Mouse (Mus musculus) myocyte (in vitro differentiated cells): ENCODE data around the gene Ccnb1. TPM values are rescaled to one million over a fixed set of nuclear protein-coding genes. Genes with fewer than 3 reads are reported as not detected.

Experiments
- H3K27me3 ChIP-seq: one replicate; pipeline ENCODE4 v1.6.1; 2011; ENCODE audit not compliant: control insufficient read depth, insufficient read depth, insufficient read length
- H3K36me3 ChIP-seq: one replicate; pipeline ENCODE4 v1.6.1; 2011; ENCODE audit not compliant: control insufficient read depth, insufficient read depth
- H3K4me2 ChIP-seq: one replicate; pipeline ENCODE4 v1.6.1; 2011; ENCODE audit warnings: low read depth, control low read depth
- H3K4me3 ChIP-seq: one replicate; pipeline ENCODE4 v1.5.1; 2011; ENCODE audit warnings: mild to moderate bottlenecking, control low read depth, moderate library complexity
- H3K79me2 ChIP-seq: one replicate; pipeline ENCODE4 v1.6.1; 2011; ENCODE audit not compliant: control insufficient read depth, insufficient read depth
- H3ac ChIP-seq: one replicate; pipeline ENCODE4 v1.6.1; 2011; ENCODE audit not compliant: control insufficient read depth, insufficient read length
- CEBPB ChIP-seq: IDR thresholded peaks from 2 replicates; pipeline ENCODE4 v1.6.1; 2011; ENCODE audit warnings: mild to moderate bottlenecking, moderate library complexity; ENCODE audit not compliant: poor library complexity, insufficient read depth, severe bottlenecking
- E2F4 ChIP-seq: IDR thresholded peaks from one replicate; pipeline ENCODE4 v1.6.1; 2011; ENCODE audit warnings: mild to moderate bottlenecking, control low read depth, moderate library complexity; ENCODE audit not compliant: insufficient read depth
- MAX ChIP-seq: IDR thresholded peaks from one replicate; pipeline ENCODE4 v1.6.1; 2011; ENCODE audit warnings: low read depth, mild to moderate bottlenecking, control low read depth
- MYOD1 ChIP-seq, 3 experiments: IDR thresholded peaks; one replicate each; pipeline ENCODE4 v1.6.1; 2011; ENCODE audit warnings: control low read depth in 2 of 3, low read depth in 2 of 3, mild to moderate bottlenecking in 2 of 3, moderate library complexity in 1 of 3; ENCODE audit not compliant: insufficient read length in 2 of 3, control insufficient read depth in 1 of 3
- MYOG ChIP-seq, 3 experiments: IDR thresholded peaks; one replicate each; pipeline ENCODE4 v1.6.1; 2011; ENCODE audit warnings: control low read depth in 2 of 3, low read depth in 2 of 3, mild to moderate bottlenecking in 2 of 3; ENCODE audit not compliant: insufficient read length in 2 of 3, control insufficient read depth in 1 of 3, insufficient read depth in 1 of 3
- POLR2A ChIP-seq: IDR thresholded peaks from one replicate; pipeline ENCODE4 v1.6.1; 2011; ENCODE audit warnings: low read depth, mild to moderate bottlenecking, control low read depth, moderate library complexity; ENCODE audit not compliant: insufficient read length
- POLR2AphosphoS2 ChIP-seq: IDR thresholded peaks from one replicate; pipeline ENCODE4 v1.6.1; 2011; ENCODE audit warnings: low read depth, control low read depth; ENCODE audit not compliant: insufficient read length
- REST ChIP-seq: IDR thresholded peaks from one replicate; pipeline ENCODE4 v1.6.1; 2011; ENCODE audit warnings: mild to moderate bottlenecking, control low read depth, moderate library complexity; ENCODE audit not compliant: insufficient read depth, insufficient read length
- SRF ChIP-seq: IDR thresholded peaks from one replicate; pipeline ENCODE4 v1.6.1; 2011; ENCODE audit warnings: low read depth; ENCODE audit not compliant: control insufficient read depth, insufficient read length
- TCF12 ChIP-seq: IDR thresholded peaks from one replicate; pipeline ENCODE4 v1.6.1; 2011; ENCODE audit warnings: mild to moderate bottlenecking, control low read depth; ENCODE audit not compliant: poor library complexity, insufficient read depth, severe bottlenecking
- TCF3 ChIP-seq: IDR thresholded peaks from one replicate; pipeline ENCODE4 v1.6.1; 2011; ENCODE audit warnings: low read depth, control low read depth; ENCODE audit not compliant: insufficient read length
- USF1 ChIP-seq: IDR thresholded peaks from one replicate; pipeline ENCODE4 v1.6.1; 2011; ENCODE audit warnings: low read depth, mild to moderate bottlenecking, control low read depth, moderate library complexity
- polyA plus RNA-seq: library from polyadenylated mRNA; unstranded; fragments of >200 nt; fragmentation: generic; extraction: Trizol; gene quantifications from one replicate; pipeline ENCODE4 v1.2.1, GENCODE M21; 2012; ENCODE audit warnings: missing spikeins

The Ccnb1 gene
- polyA plus RNA-seq, 1 experiment = 45.4 TPM

- Histone ChIP-seq H3K79me2 (peaks cover 49% of the 10 kb centered on the region), H3K4me3 (peak within 1 kb of the TSS; percentile 95), H3K27me3 (no peaks in the 10 kb centered on the region), H3K4me2 (peak within 1 kb of the TSS; percentile 94), H3ac (peak within 1 kb of the TSS; percentile 32), H3K36me3 (peaks cover 26% of the 10 kb centered on the region)
- peak; percentile 91 for TF ChIP-seq USF1
- TF ChIP-seq MAX = peak; percentile 93
- TF ChIP-seq CEBPB = no peak
- no peak for TF ChIP-seq TCF12
- TF ChIP-seq E2F4 = no peak
- TF ChIP-seq MYOG (IDR thresholded peaks at IDR 0.05; ENCODE audit: control insufficient read depth in 1 of 3, insufficient read depth in 1 of 3, insufficient read length in 2 of 3, low read depth in 2 of 3) = no peak
- no peak for TF ChIP-seq TCF3
- TF ChIP-seq POLR2AphosphoS2 = peak; percentile 75
- no peak for TF ChIP-seq REST
- peak; percentile 76 for TF ChIP-seq SRF
- TF ChIP-seq MYOD1 (IDR thresholded peaks at IDR 0.05; ENCODE audit: control insufficient read depth in 1 of 3, insufficient read length in 2 of 3, low read depth in 2 of 3) = peak in 1 of 3 experiments; percentile 9
- TF ChIP-seq POLR2A = peak; percentile 52
Measured at GRCm38 (mm10) chr13:100730861-100731176, 55.6 kb downstream of the Ccnb1 start, which contains the start of gene Cdk7. Gene Cdk7, minus strand, starts transcription at chr13:100730939.

GRCm38 (mm10) chr13:100730153-100730860, 56.1 kb downstream of the Ccnb1 start:
- Histone ChIP-seq H3K36me3 (peaks cover 31% of the 10 kb centered on the region), H3K4me3 (peak overlapping the region; percentile 95), H3ac (peak overlapping the region; percentile 32), H3K27me3 (no peaks in the 10 kb centered on the region), H3K4me2 (peak overlapping the region; percentile 94), H3K79me2 (peaks cover 54% of the 10 kb centered on the region)
- no peak for TF ChIP-seq REST

Other genes starting within 250 kb of the Ccnb1 start
- gene Ocln, start 233.9 kb downstream of the Ccnb1 start, polyA plus RNA-seq = 0.05 TPM
- gene Marveld2, start 169.6 kb downstream of the Ccnb1 start, polyA plus RNA-seq = 0.07 TPM
- gene Ak6, start 135.6 kb downstream of the Ccnb1 start, polyA plus RNA-seq = 115 TPM
- 5.9 TPM for gene Rad17, start 135.5 kb downstream of the Ccnb1 start, polyA plus RNA-seq
- gene Taf9, start 135.0 kb downstream of the Ccnb1 start, polyA plus RNA-seq = 5.3 TPM
- 0.17 TPM for gene Ccdc125, start 116.9 kb downstream of the Ccnb1 start, polyA plus RNA-seq
- 23.6 TPM for gene Cdk7, start 55.6 kb downstream of the Ccnb1 start, polyA plus RNA-seq
- gene Mrps36, start 41.9 kb downstream of the Ccnb1 start, polyA plus RNA-seq = 126 TPM
- 3.0 TPM for gene Cenph, start 10.7 kb downstream of the Ccnb1 start, polyA plus RNA-seq
- gene Slc30a5, start 46.9 kb upstream of the Ccnb1 start, polyA plus RNA-seq = 20.9 TPM